Mouse (Mus musculus) yolk sac, embryonic 10.5 days (tissue): ENCODE measurements around the gene Lmo1.
"Not testable (repeated sequence)": the region's sequence is repeated elsewhere in the genome, so short reads cannot be mapped to it uniquely, and the experiment has no call there.

Source experiments
- DNase-seq: peaks from one replicate; pipeline ENCODE4 v3.0.0-alpha.2; 2017; ENCODE audit warnings: low spot score

Gene Lmo1

GRCm38 (mm10) chr7:109111000-109111399, 64.0 kb downstream of the Lmo1 start:
- no peak for DNase-seq

DNA sequence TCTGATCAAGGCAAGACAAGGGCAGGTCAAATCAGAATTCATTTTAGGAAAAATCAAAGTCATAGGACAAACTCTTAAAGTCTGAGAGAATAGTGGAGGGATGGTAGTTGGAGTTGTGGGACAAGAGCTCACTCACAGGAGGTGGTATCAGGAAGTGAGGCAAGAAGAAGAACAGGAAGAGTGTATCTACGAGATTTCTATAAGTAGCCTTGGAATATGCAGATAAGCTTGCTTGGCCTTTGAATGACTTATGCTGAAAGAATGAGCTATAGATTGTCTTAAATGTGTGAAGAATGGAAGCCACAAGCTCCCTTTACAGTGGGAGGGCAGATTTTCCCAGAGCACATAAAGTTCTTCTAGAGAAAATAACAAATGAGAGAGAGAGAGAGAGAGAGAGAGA, 70.1 kb downstream of the Lmo1 start:
- no peak for DNase-seq

GRCm38 (mm10) chr7:109101167-109101566, 73.8 kb downstream of the Lmo1 start:
- DNase-seq, result no peak

- no peak for DNase-seq
These were observed 76.6 kb downstream of the Lmo1 start for GRCm38 (mm10) chr7:109098145-109099018.

DNA sequence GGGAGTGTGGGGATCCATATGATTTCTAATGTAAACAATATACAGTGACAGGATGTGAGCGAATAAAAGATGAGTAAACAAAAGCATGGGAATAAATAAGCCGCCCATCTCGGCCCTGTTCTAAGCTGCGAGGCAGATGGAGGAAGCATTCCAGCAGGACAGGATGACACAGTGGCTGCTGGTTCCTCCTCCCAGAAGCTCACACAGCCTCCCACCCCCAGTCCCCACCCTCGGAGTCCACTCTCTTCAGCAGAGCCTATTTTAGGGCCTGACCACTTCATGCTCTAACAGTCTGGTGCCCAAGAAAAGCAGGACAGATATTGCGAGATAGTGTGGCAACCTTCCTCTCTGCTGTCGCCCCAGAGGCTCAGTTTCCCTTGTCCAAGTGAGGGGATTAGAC, 77.8 kb downstream of the Lmo1 start:
- no peak for DNase-seq

- DNase-seq, result no peak
These were observed 78.4 kb downstream of the Lmo1 start for GRCm38 (mm10) chr7:109096618-109097017.

DNA sequence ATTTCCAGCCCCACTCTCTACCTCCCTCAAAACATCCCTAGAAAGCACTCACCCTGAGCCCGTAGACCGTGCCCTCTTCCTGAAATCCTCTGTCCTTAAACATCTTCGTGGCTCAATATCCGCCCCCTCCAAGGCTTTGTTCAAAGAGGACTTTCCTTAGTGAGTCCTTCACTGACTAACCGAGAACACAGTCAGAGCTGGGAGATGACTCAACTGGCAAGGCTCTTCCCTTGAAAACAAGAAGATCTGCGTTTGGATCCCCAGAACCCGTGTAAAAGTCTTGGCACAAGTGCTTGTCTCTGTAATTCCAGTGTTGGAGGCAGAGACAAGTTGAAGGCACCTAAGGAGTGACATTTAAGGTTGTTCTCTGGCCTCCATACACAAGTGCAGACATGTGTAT, 80.7 kb downstream of the Lmo1 start:
- DNase-seq, result no peak

GRCm38 (mm10) chr7:109091316-109091715, 83.7 kb downstream of the Lmo1 start:
- DNase-seq, result not testable (repeated sequence)
